Mouse (Mus musculus): ENCODE results near the gene Alg14.

DNA sequence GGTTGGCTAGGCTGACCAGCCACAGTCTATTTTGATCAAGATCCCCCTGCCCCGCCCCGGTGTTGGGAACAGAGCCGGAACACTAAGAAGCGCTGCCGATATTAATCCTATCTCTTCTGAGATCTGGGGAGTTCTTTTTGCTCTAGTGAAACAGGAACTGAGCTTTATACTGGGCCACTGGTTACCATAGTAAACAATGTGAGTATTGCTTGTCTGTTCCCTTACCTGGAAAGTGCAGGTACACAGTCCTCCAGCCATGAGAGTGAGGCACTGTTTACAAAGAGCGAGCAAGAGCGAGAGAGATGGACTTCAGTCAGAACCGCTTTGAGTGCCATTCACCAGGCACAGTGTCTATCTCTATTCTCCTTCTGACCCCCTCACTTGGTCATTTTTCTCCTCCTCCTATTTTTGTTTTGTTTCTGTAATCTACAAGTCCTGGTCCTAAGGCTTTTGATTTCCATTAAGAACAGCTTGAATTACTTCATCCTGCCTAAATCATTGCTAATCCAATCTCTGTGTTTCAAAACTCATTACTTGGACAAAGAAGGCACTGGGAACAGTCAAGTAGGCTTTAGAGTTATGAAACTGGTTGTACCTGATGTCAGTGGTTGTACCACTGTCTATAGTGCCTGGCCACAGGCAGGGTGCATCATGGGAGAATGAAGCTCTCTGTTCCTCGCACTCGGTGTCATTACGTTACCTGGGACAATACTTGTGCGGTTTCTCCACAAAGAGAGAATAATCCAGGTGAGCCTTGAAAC lies 55.1 kb downstream of the Alg14 start:
- TF ChIP-seq POLR2A (IDR thresholded peaks at IDR 0.05; ENCODE audit: borderline replicate concordance, control insufficient read depth, low read depth, low read length), result no peak
- no peak for TF ChIP-seq CTCF (IDR thresholded peaks at IDR 0.05; ENCODE audit: control insufficient read depth, insufficient read depth, low read length)
